Mouse (Mus musculus) adrenal gland, adult (tissue): ENCODE measurements around the gene Tinf2.
A peak's percentile ranks its signal among the peaks of the same experiment; 100 is the strongest.

Source experiments
- DNase-seq, 2 experiments: peaks; one replicate each; pipeline ENCODE4 v3.0.0; 2022 to 2023; ENCODE audit warnings: low spot score in 1 of 2; ENCODE audit not compliant: inconsistent age in 2 of 2

Tinf2 gene

GRCm38 (mm10) chr14:55681160-55682117 is at the start of gene Tinf2:
TSS of gene Tinf2 (minus strand) at chr14:55681820.
- peak; percentile 95 to 98 for DNase-seq

GRCm38 (mm10) chr14:55730531-55731032 is 49.0 kb upstream of the Tinf2 start:
- no peak for DNase-seq

GRCm38 (mm10) chr14:55730116-55730515 is 48.5 kb upstream of the Tinf2 start:
- DNase-seq: no peak

GRCm38 (mm10) chr14:55727889-55728685 is 46.5 kb upstream of the Tinf2 start:
- no peak for DNase-seq

- no peak for DNase-seq
Observed at GRCm38 (mm10) chr14:55726261-55726660, 44.6 kb upstream of the Tinf2 start.

GRCm38 (mm10) chr14:55724411-55724871 is 42.8 kb upstream of the Tinf2 start:
- peak; percentile 51 to 91 for DNase-seq

GRCm38 (mm10) chr14:55723433-55723832 is 41.8 kb upstream of the Tinf2 start:
- no peak for DNase-seq

GRCm38 (mm10) chr14:55722438-55722945 is 40.9 kb upstream of the Tinf2 start:
- no peak for DNase-seq

- peak; percentile 92 to 96 for DNase-seq
Observed at GRCm38 (mm10) chr14:55721700-55722437, 40.2 kb upstream of the Tinf2 start, which contains the start of gene Rabggta. TSS of gene Rabggta (minus strand) at chr14:55722263.

- peak in 1 of 2 experiments; percentile 39 for DNase-seq
Observed at GRCm38 (mm10) chr14:55721076-55721475, 39.5 kb upstream of the Tinf2 start.

- no peak for DNase-seq
Observed at GRCm38 (mm10) chr14:55720666-55721065, 39.0 kb upstream of the Tinf2 start.

- DNase-seq: no peak
Observed at GRCm38 (mm10) chr14:55719737-55720136, 38.1 kb upstream of the Tinf2 start.

GRCm38 (mm10) chr14:55716884-55717283 is 35.3 kb upstream of the Tinf2 start:
- no peak for DNase-seq

- no peak for DNase-seq
Observed at GRCm38 (mm10) chr14:55716271-55716670, 34.7 kb upstream of the Tinf2 start.

GRCm38 (mm10) chr14:55714893-55715292 is 33.3 kb upstream of the Tinf2 start:
- no peak for DNase-seq

- no peak for DNase-seq
Observed at GRCm38 (mm10) chr14:55713729-55714122, 32.1 kb upstream of the Tinf2 start, which contains the start of gene Tgm1. TSS of gene Tgm1 (minus strand) at chr14:55713926.

- peak in 1 of 2 experiments; percentile 56 for DNase-seq
Observed at GRCm38 (mm10) chr14:55713007-55713728, 31.5 kb upstream of the Tinf2 start.

- no peak for DNase-seq
Observed at GRCm38 (mm10) chr14:55711786-55712185, 30.2 kb upstream of the Tinf2 start.

- no peak for DNase-seq
Observed at GRCm38 (mm10) chr14:55709509-55709908, 27.9 kb upstream of the Tinf2 start.

GRCm38 (mm10) chr14:55707397-55707796 is 25.8 kb upstream of the Tinf2 start:
- DNase-seq: no peak
